Mouse (Mus musculus) ES-Bruce4 (cell line): Measurements from ENCODE around the gene Renbp.

Source experiments
- CTCF ChIP-seq: IDR thresholded peaks from one replicate; pipeline ENCODE4 v1.8.1; 2011; ENCODE audit warnings: low read depth, low read length
- POLR2A ChIP-seq: IDR thresholded peaks from one replicate; pipeline ENCODE4 v1.8.1; 2011; ENCODE audit warnings: low read length; ENCODE audit not compliant: insufficient read depth

- no peak for TF ChIP-seq POLR2A
- no peak for TF ChIP-seq CTCF
These were observed 42.1 kb upstream of the Renbp start for GRCm38 (mm10) chrX:73972774-73973173.
